ENCODE assay signal across 13 mouse cellular contexts in genomic region chr5:124222696-124223095, GRCm38 (mm10). TPM values are rescaled to one million over a fixed set of nuclear protein-coding genes. Genes with fewer than 3 reads are reported as not detected.
DNase-seq lines count a peak whose midpoint lies in the region; ATAC-seq and TF ChIP-seq lines count a peak whose summit lies in the region.
"Had no signal": no experiment of that assay in that cellular context is flagged by ENCODE, and none has a peak within 500 bp of the region (broad histone marks: within the 10 kb centered on the region; RNA-seq: fewer than 3 reads in every experiment).

No protein-coding gene starts in this region.

- 0 out of 2 replicates have a peak overlapping the region, but pooled peaks have one; percentile 7 for H3K27ac ChIP-seq in embryonic facial prominence, embryonic 15.5 days (replicated peaks)
- no peak overlapping the region for H3K27ac ChIP-seq in embryonic facial prominence, embryonic 10.5 days (replicated peaks)
- H3K27ac ChIP-seq in left cerebral cortex, adult 2 months, result peak overlapping the region; percentile 98

- ATAC-seq in embryonic facial prominence, embryonic 15.5 days (ENCODE audit: insufficient number of reproducible peaks, low FRiP score, low TSS enrichment, low read depth), result 0 out of 2 replicates have a peak, but pooled peaks have one; percentile 10

- no peak overlapping the region for H3K4me3 ChIP-seq in embryonic facial prominence, embryonic 15.5 days (replicated peaks)
- no peak overlapping the region for H3K4me3 ChIP-seq in embryonic facial prominence, embryonic 10.5 days
- H3K4me3 ChIP-seq in left cerebral cortex, adult 2 months, result no peak overlapping the region

- H3K36me3 ChIP-seq in embryonic facial prominence, embryonic 15.5 days, result no peaks in the 10 kb centered on the region
- no peaks in the 10 kb centered on the region for H3K36me3 ChIP-seq in embryonic facial prominence, embryonic 10.5 days (replicated peaks)

- H3K4me1 ChIP-seq in embryonic facial prominence, embryonic 15.5 days, result peaks cover 45% of the 10 kb centered on the region
- peaks cover 47% of the 10 kb centered on the region for H3K4me1 ChIP-seq in embryonic facial prominence, embryonic 10.5 days

- no peak overlapping the region for H3K9ac ChIP-seq in embryonic facial prominence, embryonic 15.5 days

- H3K4me2 ChIP-seq in embryonic facial prominence, embryonic 15.5 days (replicated peaks), result no peak overlapping the region
- H3K4me2 ChIP-seq: liver, embryonic 11.5 days had no signal

- no peaks in the 10 kb centered on the region for H3K9me3 ChIP-seq in embryonic facial prominence, embryonic 15.5 days (replicated peaks)
- no peaks in the 10 kb centered on the region for H3K9me3 ChIP-seq in embryonic facial prominence, embryonic 10.5 days
- H3K9me3 ChIP-seq: G1E had no signal

- no peaks in the 10 kb centered on the region for H3K27me3 ChIP-seq in embryonic facial prominence, embryonic 15.5 days
- no peaks in the 10 kb centered on the region for H3K27me3 ChIP-seq in embryonic facial prominence, embryonic 10.5 days (replicated peaks; ENCODE audit: low read depth, poor library complexity, severe bottlenecking)

- intact Hi-C loops in left cerebral cortex, adult 2 months (cut with DNase I), result loop anchor here (2.0 kb wide), 2 partner anchors 26 to 64 kb away; partner anchors contain the start of gene Pitpnm2
- intact Hi-C loops in left cerebral cortex, postnatal 10 days (cut with DNase I), result no loop called here
- intact Hi-C loops in heart, postnatal 25 days (cut with DNase I), result no loop called here

- WGBS in embryonic facial prominence, embryonic 15.5 days, result 81% methylated on average over 11 of the region's 11 CpGs
- 88% methylated on average over 11 of the region's 11 CpGs for WGBS in embryonic facial prominence, embryonic 10.5 days

- DNase-seq in embryonic facial prominence, embryonic 10.5 days (ENCODE audit: low spot score), result no peak
- DNase-seq in left cerebral cortex, adult 2 months (ENCODE audit: extremely low spot score in 1 of 2, low spot score in 2 of 2), result no peak
- no peak for DNase-seq in left cerebral cortex, postnatal 10 days (ENCODE audit: extremely low spot score in 1 of 2, low spot score in 2 of 2)
- peak; percentile 25 for DNase-seq in NIH3T3 (ENCODE audit: low read depth)
- peak; percentile 48 for DNase-seq in heart, postnatal 25 days (ENCODE audit: low spot score)
- DNase-seq in cerebellum, adult 9-10 months, result no peak
- no peak for DNase-seq in embryo, embryonic 10.5 days (ENCODE audit: low spot score)
- DNase-seq: embryo, embryonic 11 days; kidney, postnatal 14 days; right cerebral cortex, postnatal 4 days had no signal

- no peak for TF ChIP-seq CTCF in left cerebral cortex, adult 2 months (IDR thresholded peaks at IDR 0.05)

RNA-seq across cellular contexts. Expression of gene Pitpnm2, which starts 26.9 kb away (rescaled TPM):
- 5.0 and 5.9 TPM in 2 replicates for polyA plus RNA-seq in embryonic facial prominence, embryonic 15.5 days (2015; fragmentation: Nextera tagmentation; extraction: Ambion mirVana)
- polyA plus RNA-seq in embryonic facial prominence, embryonic 10.5 days (2016; fragmentation: Nextera tagmentation; extraction: Ambion mirVana), result 3.2 and 4.0 TPM in 2 replicates
- 100 to 1,000 TPM; 317 to 336 TPM for total RNA-seq in left cerebral cortex, adult 2 months (2021)
- total RNA-seq in left cerebral cortex, postnatal 10 days (2021), result 100 to 1,000 TPM; 149 to 170 TPM
- total RNA-seq in heart, postnatal 25 days (2021), result 10 to 100 TPM; 42.5 to 50.9 TPM

Comparison
In these comparisons a context has a peak if more than half of its experiments do, and no peak if none do; other contexts are left out.
1. DNase-seq: peak in NIH3T3 (single experiment) and heart, postnatal 25 days (single experiment); none in embryonic facial prominence, embryonic 10.5 days (single experiment), left cerebral cortex, adult 2 months (0 of 2), left cerebral cortex, postnatal 10 days (0 of 2), cerebellum, adult 9-10 months (single experiment) and embryo, embryonic 10.5 days (single experiment).